Mouse (Mus musculus): ENCODE measurements around the gene Trim52. TPM values are rescaled to one million over a fixed set of nuclear protein-coding genes. Genes with fewer than 3 reads are reported as not detected.
A peak's percentile ranks its signal among the peaks of the same experiment; 100 is the strongest.

The Trim52 gene
- not detected in 2 replicates for polyA plus RNA-seq (2015; fragmentation: Nextera tagmentation; extraction: Ambion mirVana)

DNA sequence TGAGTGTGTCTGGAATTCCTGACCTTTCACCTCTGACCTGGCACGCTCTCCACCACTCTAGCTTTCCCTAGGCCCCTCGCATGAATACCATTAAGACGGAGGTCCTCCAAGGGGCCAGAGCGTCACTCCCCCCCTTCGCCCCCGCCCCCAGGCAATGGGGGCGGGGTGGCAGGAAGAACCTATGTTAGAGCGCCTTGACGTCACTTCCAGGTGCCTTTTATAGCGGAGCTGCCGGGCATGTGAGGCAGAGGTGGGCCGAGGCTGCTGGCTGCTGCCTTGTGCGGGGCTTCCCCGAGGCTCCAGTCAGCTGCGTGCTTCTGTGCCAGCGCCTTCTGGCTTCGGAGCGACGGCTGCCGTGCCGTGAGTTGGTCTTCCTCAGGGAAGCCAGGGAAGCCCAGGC is at the start of gene Trim52:
Gene Trim52 (plus strand): TSS at position 219 of the 400 bp plus-strand sequence.
- Histone ChIP-seq H3K36me3 (ENCODE audit: insufficient read depth, low read length) (no peaks in the 10 kb centered on the region), H3K27ac (ENCODE audit: low read length) (no peak within 1 kb of the TSS), H3K4me3 (ENCODE audit: low read depth, low read length) (no peak within 1 kb of the TSS), H3K4me2 (replicated peaks; ENCODE audit: low read depth, low read length) (no peak within 1 kb of the TSS), H3K27me3 (replicated peaks; ENCODE audit: insufficient read depth, low read length) (no peaks in the 10 kb centered on the region), H3K9ac (replicated peaks; ENCODE audit: low read depth) (no peak within 1 kb of the TSS), H3K9me3 (ENCODE audit: low read length) (no peaks in the 10 kb centered on the region), H3K4me1 (ENCODE audit: insufficient read depth, low read depth, low read length) (no peaks in the 10 kb centered on the region)
- DNase-seq (ENCODE audit: low spot score) (no peak), ATAC-seq (no peak)
- TF ChIP-seq EP300 (IDR thresholded peaks at IDR 0.05) (no peak), CTCF (IDR thresholded peaks at IDR 0.05) (no peak)
- WGBS = 96% methylated on average over 21 of the region's 21 CpGs

DNA sequence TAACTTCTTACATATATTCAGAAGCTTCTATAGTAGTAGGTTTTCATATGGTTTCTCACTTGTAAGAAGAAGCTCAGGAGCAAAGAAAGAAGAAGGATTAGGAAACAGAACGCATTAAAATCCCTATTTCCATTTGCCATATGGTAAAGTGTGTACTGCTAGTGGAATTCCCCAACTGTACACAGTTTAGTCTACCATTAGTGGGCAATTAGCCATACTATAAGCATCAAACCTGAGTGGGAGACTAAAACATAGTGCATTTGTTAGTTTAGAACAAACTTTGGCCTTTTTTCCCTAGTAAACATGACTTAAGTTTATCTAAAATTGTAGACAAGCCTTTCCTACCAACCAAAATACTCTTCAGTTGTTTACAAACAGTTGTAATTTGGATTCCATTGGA is 33.4 kb upstream of the Trim52 start:
- ATAC-seq = no peak
- TF ChIP-seq EP300 (IDR thresholded peaks at IDR 0.05) (no peak), CTCF (IDR thresholded peaks at IDR 0.05) (no peak)
- H3K4me3 ChIP-seq (ENCODE audit: low read depth, low read length) = no peak overlapping the region
- no peak overlapping the region for H3K27ac ChIP-seq (ENCODE audit: low read length)
- no peaks in the 10 kb centered on the region for H3K4me1 ChIP-seq (ENCODE audit: insufficient read depth, low read depth, low read length)
- no peaks in the 10 kb centered on the region for H3K36me3 ChIP-seq (ENCODE audit: insufficient read depth, low read length)
- H3K4me2 ChIP-seq (replicated peaks; ENCODE audit: low read depth, low read length) = no peak overlapping the region
- no peaks in the 10 kb centered on the region for H3K9me3 ChIP-seq (ENCODE audit: low read length)
- no peaks in the 10 kb centered on the region for H3K27me3 ChIP-seq (replicated peaks; ENCODE audit: insufficient read depth, low read length)
- DNase-seq (ENCODE audit: low spot score) = no peak
- no peak overlapping the region for H3K9ac ChIP-seq (replicated peaks; ENCODE audit: low read depth)
- 61% methylated on average over 1 of the region's 1 CpGs for WGBS

DNA sequence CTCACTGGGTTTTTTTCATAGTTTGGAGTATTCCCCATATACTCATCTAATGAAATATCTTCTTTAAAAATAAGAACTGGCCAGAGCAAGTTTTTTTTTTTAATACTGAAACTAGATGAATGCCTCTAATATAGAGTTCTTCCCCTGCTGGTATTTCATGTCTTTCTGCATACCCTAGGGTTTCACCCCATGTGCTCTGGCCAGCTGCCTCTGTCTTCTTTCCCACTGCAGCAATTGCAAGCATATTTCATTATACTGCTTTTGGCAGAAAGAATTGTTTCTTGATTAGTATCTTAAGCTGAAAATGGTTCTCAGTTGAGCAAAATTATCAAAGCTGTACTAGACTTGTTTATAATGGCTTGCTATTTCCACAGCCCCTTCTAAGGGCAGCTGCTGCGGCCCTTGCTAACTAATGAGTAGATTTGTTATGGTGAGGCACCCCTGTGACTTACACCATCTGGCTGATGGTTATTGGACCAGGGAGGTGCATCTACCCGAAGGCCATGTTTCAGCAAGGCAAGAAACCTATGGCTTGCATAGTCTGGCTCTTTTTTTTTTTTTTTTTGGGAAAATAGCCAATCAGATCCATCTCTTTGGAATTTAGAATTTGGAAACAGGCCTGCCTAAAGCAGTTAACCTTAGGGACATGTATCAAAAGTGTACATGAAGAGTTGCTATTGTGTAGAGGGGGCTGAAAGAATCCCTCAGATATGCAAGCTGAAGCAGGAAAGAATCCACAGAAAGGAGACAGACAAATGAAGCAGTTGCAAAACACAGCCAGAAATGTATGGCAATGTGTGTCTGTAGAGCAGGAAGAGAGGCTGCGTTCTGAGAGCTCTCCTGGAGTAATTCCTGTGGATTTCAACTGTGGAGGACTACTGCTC is 30.6 kb upstream of the Trim52 start:
- Histone ChIP-seq H3K36me3 (ENCODE audit: insufficient read depth, low read length) (no peaks in the 10 kb centered on the region), H3K27me3 (replicated peaks; ENCODE audit: insufficient read depth, low read length) (no peaks in the 10 kb centered on the region), H3K27ac (ENCODE audit: low read length) (no peak overlapping the region), H3K4me3 (ENCODE audit: low read depth, low read length) (no peak overlapping the region), H3K4me1 (ENCODE audit: insufficient read depth, low read depth, low read length) (no peaks in the 10 kb centered on the region), H3K4me2 (replicated peaks; ENCODE audit: low read depth, low read length) (no peak overlapping the region), H3K9me3 (ENCODE audit: low read length) (no peaks in the 10 kb centered on the region), H3K9ac (replicated peaks; ENCODE audit: low read depth) (no peak overlapping the region)
- 52% methylated on average over 3 of the region's 3 CpGs for WGBS
- DNase-seq (ENCODE audit: low spot score) (peak; percentile 34), ATAC-seq (peak; percentile 23; the same call in 1 of the 2 replicates)
- TF ChIP-seq CTCF (IDR thresholded peaks at IDR 0.05) (no peak), EP300 (IDR thresholded peaks at IDR 0.05) (no peak)

DNA sequence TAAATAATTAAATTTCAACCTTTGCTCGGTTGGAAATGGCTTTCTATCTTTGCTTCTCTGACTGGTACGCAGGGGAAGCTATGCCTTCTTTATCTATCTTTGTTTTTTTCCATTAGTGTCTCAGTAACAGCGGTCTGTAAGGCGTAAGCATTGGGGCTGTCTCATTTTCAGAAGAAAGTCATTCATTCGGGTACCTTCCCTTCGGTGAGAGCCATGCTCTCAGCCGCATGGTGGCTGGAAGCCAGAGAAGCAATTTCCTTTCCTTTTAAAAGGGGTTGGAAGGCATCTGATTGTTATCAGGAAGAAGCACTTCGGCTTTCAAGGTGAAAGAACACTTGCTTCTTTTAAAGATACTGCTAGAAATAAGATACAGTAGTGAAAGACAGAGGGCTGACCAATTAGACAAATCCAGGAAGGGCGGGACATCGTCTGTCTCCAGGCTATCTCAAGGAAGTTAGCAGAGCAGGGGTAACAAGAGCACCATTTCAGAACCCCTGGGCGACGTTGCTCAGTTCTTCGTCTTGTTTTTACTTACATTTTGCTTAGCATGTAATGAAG is 17.4 kb upstream of the Trim52 start:
- no peak overlapping the region for H3K9ac ChIP-seq (replicated peaks; ENCODE audit: low read depth)
- no peak overlapping the region for H3K27ac ChIP-seq (ENCODE audit: low read length)
- 0 out of 2 replicates have a peak, but pooled peaks cover 4% of the 10 kb centered on the region for H3K4me1 ChIP-seq (ENCODE audit: insufficient read depth, low read depth, low read length)
- no peaks in the 10 kb centered on the region for H3K27me3 ChIP-seq (replicated peaks; ENCODE audit: insufficient read depth, low read length)
- H3K4me3 ChIP-seq (ENCODE audit: low read depth, low read length) = no peak overlapping the region
- no peaks in the 10 kb centered on the region for H3K9me3 ChIP-seq (ENCODE audit: low read length)
- WGBS = 55% methylated on average over 13 of the region's 13 CpGs
- H3K36me3 ChIP-seq (ENCODE audit: insufficient read depth, low read length) = no peaks in the 10 kb centered on the region
- no peak for TF ChIP-seq CTCF (IDR thresholded peaks at IDR 0.05)
- TF ChIP-seq EP300 (IDR thresholded peaks at IDR 0.05) = no peak
- H3K4me2 ChIP-seq (replicated peaks; ENCODE audit: low read depth, low read length) = 0 out of 2 replicates have a peak overlapping the region, but pooled peaks have one; percentile 19
- DNase-seq (ENCODE audit: low spot score) = no peak
- no peak for ATAC-seq

DNA sequence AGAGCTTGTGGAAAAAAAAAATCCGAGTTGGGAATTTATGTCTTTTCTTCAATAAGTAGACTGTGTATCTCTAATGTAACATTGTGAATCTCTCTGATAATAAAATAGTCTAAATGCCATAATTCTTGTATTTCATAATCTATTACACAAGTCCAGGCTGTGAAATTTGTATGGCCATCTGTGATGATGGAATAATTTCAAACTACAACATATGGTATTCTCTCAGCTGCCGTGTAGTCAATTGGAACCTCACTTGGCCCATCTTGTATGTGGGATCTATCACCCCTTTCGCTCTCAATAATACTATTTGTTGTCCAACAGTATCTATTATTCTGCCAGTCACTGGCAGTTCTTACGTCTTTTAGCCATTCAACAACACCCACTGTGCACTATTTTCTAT is 9.2 kb upstream of the Trim52 start:
- no peaks in the 10 kb centered on the region for H3K4me1 ChIP-seq (ENCODE audit: insufficient read depth, low read depth, low read length)
- H3K9ac ChIP-seq (replicated peaks; ENCODE audit: low read depth) = no peak overlapping the region
- WGBS = 89% methylated on average over 4 of the region's 4 CpGs
- no peak for TF ChIP-seq CTCF (IDR thresholded peaks at IDR 0.05)
- no peak for TF ChIP-seq EP300 (IDR thresholded peaks at IDR 0.05)
- no peaks in the 10 kb centered on the region for H3K9me3 ChIP-seq (ENCODE audit: low read length)
- H3K36me3 ChIP-seq (ENCODE audit: insufficient read depth, low read length) = no peaks in the 10 kb centered on the region
- no peak overlapping the region for H3K27ac ChIP-seq (ENCODE audit: low read length)
- no peak overlapping the region for H3K4me3 ChIP-seq (ENCODE audit: low read depth, low read length)
- no peaks in the 10 kb centered on the region for H3K27me3 ChIP-seq (replicated peaks; ENCODE audit: insufficient read depth, low read length)
- DNase-seq (ENCODE audit: low spot score) = no peak
- no peak overlapping the region for H3K4me2 ChIP-seq (replicated peaks; ENCODE audit: low read depth, low read length)
- no peak for ATAC-seq

DNA sequence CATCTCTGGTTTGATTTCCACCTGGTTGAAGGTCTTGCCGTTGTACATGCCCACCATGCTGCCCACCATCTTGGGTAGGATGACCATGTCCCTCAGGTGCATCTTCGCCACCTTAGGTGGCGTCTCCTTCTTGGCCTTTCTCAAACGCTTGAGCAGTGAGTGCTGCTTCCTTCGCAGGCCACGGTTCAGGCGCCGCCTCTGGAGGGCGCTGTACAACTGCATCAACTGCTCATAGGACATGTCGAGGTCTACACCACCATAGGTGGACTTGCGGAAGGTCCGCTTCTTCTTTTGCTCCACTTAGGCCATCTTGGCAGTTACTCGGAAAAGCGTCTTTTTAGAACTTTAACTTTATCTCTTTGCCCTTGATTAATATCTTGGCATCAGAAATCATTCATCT is 5.1 kb upstream of the Trim52 start:
- Histone ChIP-seq H3K9me3 (ENCODE audit: low read length) (no peaks in the 10 kb centered on the region), H3K4me3 (ENCODE audit: low read depth, low read length) (no peak overlapping the region), H3K27ac (ENCODE audit: low read length) (no peak overlapping the region), H3K36me3 (ENCODE audit: insufficient read depth, low read length) (no peaks in the 10 kb centered on the region), H3K27me3 (replicated peaks; ENCODE audit: insufficient read depth, low read length) (no peaks in the 10 kb centered on the region), H3K9ac (replicated peaks; ENCODE audit: low read depth) (no peak overlapping the region), H3K4me2 (replicated peaks; ENCODE audit: low read depth, low read length) (no peak overlapping the region), H3K4me1 (ENCODE audit: insufficient read depth, low read depth, low read length) (no peaks in the 10 kb centered on the region)
- DNase-seq (ENCODE audit: low spot score) (no peak), ATAC-seq (no peak)
- WGBS = 92% methylated on average over 14 of the region's 14 CpGs
- TF ChIP-seq EP300 (IDR thresholded peaks at IDR 0.05) (no peak), CTCF (IDR thresholded peaks at IDR 0.05) (no peak)
